In the genomic region with DNA sequence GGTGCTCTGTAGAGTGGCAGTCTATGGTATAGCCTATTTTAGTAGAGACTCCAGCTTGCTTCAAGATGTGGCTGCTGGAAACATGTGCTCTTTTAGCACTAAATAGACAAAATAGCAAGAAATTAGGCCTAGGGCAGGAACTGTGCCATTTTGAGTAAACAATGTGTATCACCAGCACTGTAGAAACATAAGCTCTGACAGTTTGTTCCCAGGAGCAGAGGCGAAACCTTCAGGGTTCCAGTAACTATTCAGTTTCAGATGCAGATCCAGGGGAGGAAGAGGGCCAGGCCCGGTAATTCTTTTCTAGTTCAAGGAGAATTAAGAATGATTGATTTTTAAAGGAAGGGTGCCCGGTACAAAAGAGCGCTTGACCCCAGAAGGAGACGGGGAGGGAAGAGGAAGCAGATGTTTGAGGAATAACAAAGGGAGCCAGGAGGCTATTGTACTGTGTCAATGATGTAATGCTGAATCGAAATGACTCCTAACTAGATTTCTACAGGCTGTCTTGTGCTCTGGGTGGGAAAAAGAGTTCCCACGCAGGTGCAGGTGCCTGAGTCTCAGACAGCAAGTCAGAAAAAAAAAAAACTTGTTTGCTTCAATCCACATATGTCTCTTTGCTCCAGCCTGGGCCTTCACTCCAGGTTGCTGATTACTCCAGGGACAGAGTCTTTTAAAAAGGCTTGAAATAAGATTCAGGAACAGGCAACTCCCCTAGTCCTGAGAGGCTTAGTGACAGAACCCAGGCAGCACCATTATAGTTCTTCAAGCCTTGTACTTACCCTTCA, we compare ENCODE assay signal across 10 mouse cellular contexts. TPM values are rescaled to one million over a fixed set of nuclear protein-coding genes. Genes with fewer than 3 reads are reported as not detected.
DNase-seq lines count a peak whose midpoint lies in the region; ATAC-seq and TF ChIP-seq lines count a peak whose summit lies in the region.
"Had no signal": no experiment of that assay in that cellular context is flagged by ENCODE, and none has a peak within 500 bp of the region (broad histone marks: within the 10 kb centered on the region; RNA-seq: fewer than 3 reads in every experiment).

No protein-coding gene starts in this region.

- H3K27me3 ChIP-seq in midbrain, embryonic 10.5 days (ENCODE audit: low read depth, poor library complexity, severe bottlenecking), result no peaks in the 10 kb centered on the region
- no peaks in the 10 kb centered on the region for H3K27me3 ChIP-seq in midbrain, postnatal 0 days (ENCODE audit: insufficient read depth, low read length)
- H3K27me3 ChIP-seq in embryonic facial prominence, embryonic 14.5 days (replicated peaks; ENCODE audit: control insufficient read depth, insufficient read depth, low read length), result no peaks in the 10 kb centered on the region
- no peaks in the 10 kb centered on the region for H3K27me3 ChIP-seq in kidney, postnatal 0 days (ENCODE audit: insufficient read depth, low read length)

- no peak overlapping the region for H3K9ac ChIP-seq in midbrain, postnatal 0 days (replicated peaks; ENCODE audit: low read length, poor library complexity, severe bottlenecking)
- no peak overlapping the region for H3K9ac ChIP-seq in embryonic facial prominence, embryonic 14.5 days (ENCODE audit: low read depth, low read length)
- H3K9ac ChIP-seq in kidney, postnatal 0 days (ENCODE audit: low read depth, low read length), result no peak overlapping the region

- no peak for TF ChIP-seq CTCF in midbrain, postnatal 0 days (IDR thresholded peaks at IDR 0.05)
- TF ChIP-seq CTCF in kidney, postnatal 0 days (IDR thresholded peaks at IDR 0.05; ENCODE audit: low read depth), result no peak

- no peak overlapping the region for H3K4me3 ChIP-seq in midbrain, embryonic 10.5 days
- no peak overlapping the region for H3K4me3 ChIP-seq in midbrain, postnatal 0 days (ENCODE audit: low read depth, low read length)
- H3K4me3 ChIP-seq in embryonic facial prominence, embryonic 14.5 days (ENCODE audit: low read depth, low read length), result no peak overlapping the region
- no peak overlapping the region for H3K4me3 ChIP-seq in kidney, postnatal 0 days (replicated peaks; ENCODE audit: low read depth, low read length)
- H3K4me3 ChIP-seq: left cerebral cortex, adult 2 months; megakaryocyte, embryonic 14.5 days had no signal

- peaks cover 12% of the 10 kb centered on the region for H3K4me1 ChIP-seq in midbrain, embryonic 10.5 days
- no peaks in the 10 kb centered on the region for H3K4me1 ChIP-seq in midbrain, postnatal 0 days (ENCODE audit: insufficient read depth, low read length)
- H3K4me1 ChIP-seq in embryonic facial prominence, embryonic 14.5 days (ENCODE audit: control insufficient read depth, insufficient read depth, low read length), result no peaks in the 10 kb centered on the region
- no peaks in the 10 kb centered on the region for H3K4me1 ChIP-seq in kidney, postnatal 0 days (replicated peaks; ENCODE audit: insufficient read depth, low read length)
- H3K4me1 ChIP-seq: megakaryocyte, embryonic 14.5 days had no signal

- no peaks in the 10 kb centered on the region for H3K9me3 ChIP-seq in midbrain, embryonic 10.5 days (replicated peaks)
- no peaks in the 10 kb centered on the region for H3K9me3 ChIP-seq in midbrain, postnatal 0 days (ENCODE audit: low read length)
- no peaks in the 10 kb centered on the region for H3K9me3 ChIP-seq in embryonic facial prominence, embryonic 14.5 days (ENCODE audit: control insufficient read depth, low read length)
- no peaks in the 10 kb centered on the region for H3K9me3 ChIP-seq in kidney, postnatal 0 days (replicated peaks; ENCODE audit: low read length)
- H3K9me3 ChIP-seq: megakaryocyte, embryonic 14.5 days had no signal

- H3K27ac ChIP-seq in midbrain, embryonic 10.5 days (replicated peaks), result peak overlapping the region; percentile 76
- H3K27ac ChIP-seq in midbrain, postnatal 0 days (ENCODE audit: low read depth, low read length), result no peak overlapping the region
- no peak overlapping the region for H3K27ac ChIP-seq in embryonic facial prominence, embryonic 14.5 days (replicated peaks; ENCODE audit: low read depth, low read length)
- H3K27ac ChIP-seq in kidney, postnatal 0 days, result peak overlapping the region; percentile 31; the same call in 1 of the 2 replicates
- H3K27ac ChIP-seq: left cerebral cortex, adult 2 months had no signal

- DNase-seq in midbrain, embryonic 10.5 days (ENCODE audit: low spot score), result peak; percentile 44
- DNase-seq in midbrain, postnatal 0 days (ENCODE audit: low spot score), result no peak
- DNase-seq in embryonic facial prominence, embryonic 14.5 days (ENCODE audit: low spot score), result peak; percentile 62
- DNase-seq in kidney, postnatal 0 days (ENCODE audit: low spot score), result peak; percentile 31
- peak; percentile 48 for DNase-seq in retina, embryonic 14.5 days (ENCODE audit: low spot score)
- no peak for DNase-seq in layer of hippocampus, adult 8-10 months (ENCODE audit: low spot score in 2 of 2)
- no peak for DNase-seq in layer of hippocampus, postnatal 10 days (ENCODE audit: low spot score in 2 of 2)
- DNase-seq: spleen, adult 18-20 months had no signal

- no peaks in the 10 kb centered on the region for H3K36me3 ChIP-seq in midbrain, embryonic 10.5 days
- H3K36me3 ChIP-seq in midbrain, postnatal 0 days (ENCODE audit: insufficient read depth, low read length), result no peaks in the 10 kb centered on the region
- no peaks in the 10 kb centered on the region for H3K36me3 ChIP-seq in embryonic facial prominence, embryonic 14.5 days (ENCODE audit: control insufficient read depth, insufficient read depth, low read length)
- no peaks in the 10 kb centered on the region for H3K36me3 ChIP-seq in kidney, postnatal 0 days (ENCODE audit: insufficient read depth, low read length)

- H3K4me2 ChIP-seq in midbrain, postnatal 0 days (ENCODE audit: low read depth, low read length, poor library complexity, severe bottlenecking), result no peak overlapping the region
- no peak overlapping the region for H3K4me2 ChIP-seq in embryonic facial prominence, embryonic 14.5 days (ENCODE audit: low read depth, low read length)
- no peak overlapping the region for H3K4me2 ChIP-seq in kidney, postnatal 0 days (ENCODE audit: low read length)

- WGBS in midbrain, embryonic 10.5 days, result 27% methylated on average over 7 of the region's 7 CpGs
- WGBS in midbrain, postnatal 0 days, result 26% methylated on average over 7 of the region's 7 CpGs
- WGBS in embryonic facial prominence, embryonic 14.5 days, result 28% methylated on average over 7 of the region's 7 CpGs
- 31% methylated on average over 7 of the region's 7 CpGs for WGBS in kidney, postnatal 0 days

- no peak for ATAC-seq in midbrain, postnatal 0 days (ENCODE audit: low FRiP score)
- peak; percentile 82 for ATAC-seq in embryonic facial prominence, embryonic 14.5 days (ENCODE audit: low read depth)
- no peak for ATAC-seq in kidney, postnatal 0 days (replicated peaks; ENCODE audit: low FRiP score, low read depth)

RNA-seq across cellular contexts. Expression of gene Tex13c2, which starts 57.4 kb away (rescaled TPM):
- polyA plus RNA-seq in midbrain, embryonic 10.5 days (2016; fragmentation: Nextera tagmentation; extraction: Ambion mirVana), result not detected in 2 replicates
- total RNA-seq in midbrain, postnatal 0 days (2014; rRNA removed), result not detected in 2 replicates
- 0.25 TPM in 1 of 2 replicates, not detected in the other for polyA plus RNA-seq in midbrain, postnatal 0 days (2015; fragmentation: Nextera tagmentation; extraction: Ambion mirVana)
- polyA plus RNA-seq in embryonic facial prominence, embryonic 14.5 days (2014; fragmentation: Nextera tagmentation; extraction: Ambion mirVana), result not detected in 2 replicates
- polyA plus RNA-seq in kidney, postnatal 0 days (2015; fragmentation: Nextera tagmentation; extraction: Ambion mirVana), result not detected in 2 replicates
- total RNA-seq in layer of hippocampus, adult 8-10 months (2022), result under 1 TPM in 3 of 4 experiments, not detected in 1; 0.18 to 0.40 (median 0.29) TPM
- under 1 TPM; 0.25 to 0.36 TPM for total RNA-seq in layer of hippocampus, postnatal 10 days (2021)
- total RNA-seq: left cerebral cortex, adult 2 months had no signal

Comparison
In these comparisons a context has a peak if more than half of its experiments do, and no peak if none do; other contexts are left out.
1. DNase-seq: peak in midbrain, embryonic 10.5 days (single experiment), embryonic facial prominence, embryonic 14.5 days (single experiment), kidney, postnatal 0 days (single experiment) and retina, embryonic 14.5 days (single experiment); none in midbrain, postnatal 0 days (single experiment), layer of hippocampus, adult 8-10 months (0 of 2) and layer of hippocampus, postnatal 10 days (0 of 2).
2. H3K27ac ChIP-seq: peak in midbrain, embryonic 10.5 days (single experiment) and kidney, postnatal 0 days (single experiment); none in midbrain, postnatal 0 days (single experiment) and embryonic facial prominence, embryonic 14.5 days (single experiment).